Mouse (Mus musculus): ENCODE measurements around the gene Gm19935. TPM values are rescaled to one million over a fixed set of nuclear protein-coding genes. Genes with fewer than 3 reads are reported as not detected.

Gene Gm19935
- polyA plus RNA-seq (2016; fragmentation: Nextera tagmentation; extraction: Ambion mirVana): not detected in 2 replicates

GRCm38 (mm10) chr8:90817293-90817692 is at the start of gene Gm19935:
TSS of gene Gm19935 (minus strand) at chr8:90817393.
- no peak within 1 kb of the TSS for H3K27ac ChIP-seq
- WGBS: 81% methylated on average over 2 of the region's 2 CpGs
- H3K4me3 ChIP-seq (replicated peaks): no peak within 1 kb of the TSS
- H3K4me2 ChIP-seq: no peak within 1 kb of the TSS
- no peaks in the 10 kb centered on the region for H3K9me3 ChIP-seq
- no peaks in the 10 kb centered on the region for H3K36me3 ChIP-seq (replicated peaks)
- no peaks in the 10 kb centered on the region for H3K27me3 ChIP-seq
- no peak for ATAC-seq (ENCODE audit: low FRiP score)
- no peak within 1 kb of the TSS for H3K9ac ChIP-seq
- H3K4me1 ChIP-seq: peaks cover 12% of the 10 kb centered on the region

GRCm38 (mm10) chr8:90862038-90862437 is 44.8 kb upstream of the Gm19935 start:
- Histone ChIP-seq H3K27ac (peak overlapping the region; percentile 90), H3K4me2 (peak overlapping the region; percentile 41), H3K4me1 (peaks cover 29% of the 10 kb centered on the region), H3K27me3 (no peaks in the 10 kb centered on the region), H3K9me3 (no peaks in the 10 kb centered on the region), H3K4me3 (replicated peaks) (no peak overlapping the region), H3K9ac (no peak overlapping the region), H3K36me3 (replicated peaks) (no peaks in the 10 kb centered on the region)
- WGBS: 0% methylated on average over 9 of the region's 9 CpGs
- peak; percentile 90 for ATAC-seq (ENCODE audit: low FRiP score)

- Histone ChIP-seq H3K27ac (peak overlapping the region; percentile 90), H3K27me3 (no peaks in the 10 kb centered on the region), H3K9ac (0 out of 2 replicates have a peak overlapping the region, but pooled peaks have one; percentile 7), H3K4me2 (peak overlapping the region; percentile 41), H3K4me3 (replicated peaks) (no peak overlapping the region), H3K9me3 (no peaks in the 10 kb centered on the region), H3K4me1 (peaks cover 29% of the 10 kb centered on the region), H3K36me3 (replicated peaks) (no peaks in the 10 kb centered on the region)
- WGBS: 4% methylated on average over 9 of the region's 9 CpGs
- peak; percentile 40; the same call in 1 of the 2 replicates for ATAC-seq (ENCODE audit: low FRiP score)
Measured at GRCm38 (mm10) chr8:90861266-90861944, 44.2 kb upstream of the Gm19935 start.

- Histone ChIP-seq H3K27ac (no peak overlapping the region), H3K4me3 (replicated peaks) (no peak overlapping the region), H3K36me3 (replicated peaks) (no peaks in the 10 kb centered on the region), H3K9me3 (no peaks in the 10 kb centered on the region), H3K4me1 (peaks cover 44% of the 10 kb centered on the region), H3K27me3 (no peaks in the 10 kb centered on the region), H3K4me2 (no peak overlapping the region), H3K9ac (no peak overlapping the region)
- ATAC-seq (ENCODE audit: low FRiP score): no peak
- WGBS: 93% methylated on average over 2 of the region's 2 CpGs
Measured at GRCm38 (mm10) chr8:90858071-90858470, 40.9 kb upstream of the Gm19935 start.

- Histone ChIP-seq H3K36me3 (replicated peaks) (no peaks in the 10 kb centered on the region), H3K27ac (no peak overlapping the region), H3K4me2 (no peak overlapping the region), H3K4me3 (replicated peaks) (no peak overlapping the region), H3K9ac (no peak overlapping the region), H3K9me3 (no peaks in the 10 kb centered on the region), H3K4me1 (peaks cover 36% of the 10 kb centered on the region), H3K27me3 (no peaks in the 10 kb centered on the region)
- ATAC-seq (ENCODE audit: low FRiP score): no peak
- WGBS: 28% methylated on average over 1 of the region's 1 CpGs
Measured at GRCm38 (mm10) chr8:90856952-90857351, 39.8 kb upstream of the Gm19935 start.

DNA sequence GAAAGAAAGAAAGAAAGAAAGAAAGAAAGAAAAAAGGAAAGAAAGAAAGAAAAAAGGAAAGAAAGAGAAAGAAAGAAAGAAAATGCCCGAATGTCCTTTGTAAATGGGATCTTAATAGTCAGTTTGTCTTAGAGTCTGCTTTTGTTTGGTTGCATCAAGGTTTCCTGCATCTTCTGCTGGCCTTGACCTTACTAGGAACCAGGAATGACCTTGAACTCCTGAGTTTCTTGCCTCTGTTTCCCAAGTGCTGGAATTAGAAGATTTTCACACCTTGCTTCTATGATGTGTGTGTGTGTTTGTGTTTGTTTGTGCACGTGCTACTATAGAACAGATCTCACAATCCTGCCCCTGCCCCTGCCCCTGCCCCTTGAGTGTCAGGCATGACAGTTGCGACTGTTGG is 39.0 kb upstream of the Gm19935 start:
- Histone ChIP-seq H3K9ac (no peak overlapping the region), H3K9me3 (no peaks in the 10 kb centered on the region), H3K27me3 (no peaks in the 10 kb centered on the region), H3K4me3 (replicated peaks) (no peak overlapping the region), H3K4me1 (peaks cover 28% of the 10 kb centered on the region), H3K36me3 (replicated peaks) (no peaks in the 10 kb centered on the region), H3K27ac (no peak overlapping the region), H3K4me2 (no peak overlapping the region)
- 88% methylated on average over 3 of the region's 3 CpGs for WGBS
- no peak for ATAC-seq (ENCODE audit: low FRiP score)

- WGBS: 25% methylated on average over 10 of the region's 10 CpGs
- H3K27me3 ChIP-seq: no peaks in the 10 kb centered on the region
- H3K9me3 ChIP-seq: no peaks in the 10 kb centered on the region
- no peaks in the 10 kb centered on the region for H3K36me3 ChIP-seq (replicated peaks)
- peak overlapping the region; percentile 27 for H3K4me2 ChIP-seq
- H3K4me3 ChIP-seq (replicated peaks): no peak overlapping the region
- peak; percentile 44; the same call in 1 of the 2 replicates for ATAC-seq (ENCODE audit: low FRiP score)
- peak overlapping the region; percentile 71 for H3K27ac ChIP-seq
- peaks cover 35% of the 10 kb centered on the region for H3K4me1 ChIP-seq
- H3K9ac ChIP-seq: 0 out of 2 replicates have a peak overlapping the region, but pooled peaks have one; percentile 21
Measured at GRCm38 (mm10) chr8:90854671-90855161, 37.5 kb upstream of the Gm19935 start.

DNA sequence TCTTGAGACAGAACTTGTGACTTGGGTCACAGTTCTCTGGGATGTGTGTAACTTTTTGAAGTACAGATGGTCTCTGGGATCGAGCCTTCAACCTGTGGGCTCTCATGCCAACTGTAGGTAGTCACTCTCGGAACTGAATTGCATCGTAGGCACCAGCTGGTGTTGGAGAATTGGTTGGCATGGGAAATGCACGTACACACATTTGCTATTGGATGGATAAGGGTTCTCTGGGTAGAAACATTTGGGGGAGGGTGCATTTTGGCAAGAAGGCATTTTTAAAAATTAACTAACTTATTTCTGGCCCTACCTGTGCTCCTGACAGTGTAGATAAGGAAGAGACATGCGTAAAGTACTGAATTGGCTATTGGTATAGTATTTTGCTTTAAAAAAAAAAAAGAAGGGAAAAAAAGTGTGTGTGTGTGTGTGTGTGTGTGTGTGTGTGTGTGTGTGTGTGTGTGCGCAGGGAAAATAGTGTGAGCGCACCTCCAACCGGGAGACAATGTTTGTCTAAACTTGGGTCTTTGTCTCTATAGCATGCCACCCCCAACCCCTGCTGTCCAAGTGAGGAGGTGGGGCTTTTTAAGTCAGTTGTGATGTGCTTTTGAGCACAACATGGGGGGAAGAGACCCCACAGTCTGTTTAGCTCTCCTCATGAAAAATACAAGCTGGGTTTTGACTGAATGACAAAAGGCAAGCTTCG is 36.9 kb upstream of the Gm19935 start:
- Histone ChIP-seq H3K9ac (0 out of 2 replicates have a peak overlapping the region, but pooled peaks have one; percentile 21), H3K4me1 (peaks cover 35% of the 10 kb centered on the region), H3K36me3 (replicated peaks) (no peaks in the 10 kb centered on the region), H3K27ac (peak overlapping the region; percentile 71; the same call in 1 of the 2 replicates), H3K27me3 (no peaks in the 10 kb centered on the region), H3K4me2 (peak overlapping the region; percentile 27), H3K9me3 (no peaks in the 10 kb centered on the region), H3K4me3 (replicated peaks) (no peak overlapping the region)
- WGBS: 56% methylated on average over 9 of the region's 9 CpGs
- no peak for ATAC-seq (ENCODE audit: low FRiP score)

GRCm38 (mm10) chr8:90851544-90851943 is 34.4 kb upstream of the Gm19935 start:
- ATAC-seq (ENCODE audit: low FRiP score): no peak
- H3K9me3 ChIP-seq: no peaks in the 10 kb centered on the region

DNA sequence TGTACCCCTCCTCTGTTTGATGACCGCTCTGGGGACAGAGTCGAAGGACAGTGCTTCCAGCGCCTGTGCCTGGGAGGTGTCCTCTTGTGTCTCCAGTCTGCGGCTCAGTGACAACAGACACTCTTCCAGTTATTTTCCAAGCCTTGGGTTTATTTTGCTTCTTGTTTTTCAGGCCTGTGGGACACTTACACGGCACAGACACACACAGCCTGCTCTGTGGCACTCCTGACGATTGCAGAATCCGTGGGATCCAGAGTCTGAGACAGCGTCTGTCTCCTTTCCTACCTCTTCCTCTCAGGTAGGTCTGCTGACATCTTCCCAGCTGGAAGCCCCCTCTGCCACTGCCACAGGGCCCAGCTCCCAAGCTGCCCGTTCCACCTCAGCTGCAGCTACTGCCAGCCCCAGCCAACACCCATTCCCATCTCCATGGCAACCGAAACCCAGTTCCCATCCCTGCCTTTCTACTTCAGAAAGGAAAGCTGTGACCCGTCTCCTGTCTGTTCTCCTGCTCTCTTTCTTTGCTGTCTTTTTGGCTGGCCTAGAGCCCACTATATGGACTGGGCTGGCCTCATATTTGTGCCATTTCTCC is 32.4 kb upstream of the Gm19935 start:
- H3K4me1 ChIP-seq: peaks cover 25% of the 10 kb centered on the region
- no peaks in the 10 kb centered on the region for H3K27me3 ChIP-seq
- no peak overlapping the region for H3K9ac ChIP-seq
- ATAC-seq (ENCODE audit: low FRiP score): 0 out of 2 replicates have a peak, but pooled peaks have one; percentile 60
- no peaks in the 10 kb centered on the region for H3K9me3 ChIP-seq
- H3K27ac ChIP-seq: 0 out of 2 replicates have a peak overlapping the region, but pooled peaks have one; percentile 21
- WGBS: 48% methylated on average over 11 of the region's 11 CpGs
- H3K36me3 ChIP-seq (replicated peaks): no peaks in the 10 kb centered on the region
- no peak overlapping the region for H3K4me2 ChIP-seq
- H3K4me3 ChIP-seq (replicated peaks): no peak overlapping the region

More at GRCm38 (mm10) chr8:90851544-90851943, 34.4 kb upstream of the Gm19935 start:
- Histone ChIP-seq H3K36me3 (replicated peaks) (no peaks in the 10 kb centered on the region), H3K4me3 (replicated peaks) (no peak overlapping the region), H3K4me1 (peaks cover 32% of the 10 kb centered on the region), H3K27ac (no peak overlapping the region), H3K4me2 (no peak overlapping the region), H3K9ac (no peak overlapping the region), H3K27me3 (no peaks in the 10 kb centered on the region)
- 37% methylated on average over 8 of the region's 8 CpGs for WGBS

- H3K9ac ChIP-seq: no peak overlapping the region
- H3K9me3 ChIP-seq: no peaks in the 10 kb centered on the region
- H3K27me3 ChIP-seq: no peaks in the 10 kb centered on the region
- 89% methylated on average over 7 of the region's 7 CpGs for WGBS
- H3K4me3 ChIP-seq (replicated peaks): no peak overlapping the region
- ATAC-seq (ENCODE audit: low FRiP score): no peak
- H3K4me1 ChIP-seq: peaks cover 17% of the 10 kb centered on the region
- no peak overlapping the region for H3K27ac ChIP-seq
- H3K36me3 ChIP-seq (replicated peaks): no peaks in the 10 kb centered on the region
- no peak overlapping the region for H3K4me2 ChIP-seq
Measured at GRCm38 (mm10) chr8:90847980-90848379, 30.8 kb upstream of the Gm19935 start.

All from forebrain, embryonic 12.5 days (tissue).